Mouse (Mus musculus) heart, embryonic 16.5 days (tissue): Measurements from ENCODE around the gene Cyp17a1. TPM values are rescaled to one million over a fixed set of nuclear protein-coding genes. Genes with fewer than 3 reads are reported as not detected.

Experiments used
- ATAC-seq: fragments of 200-750 bp; cut with Nextera tagmentation; replicated peaks from 2 replicates; pipeline ENCODE4 v1.8.0; 2017; ENCODE audit warnings: moderate number of reproducible peaks; ENCODE audit not compliant: insufficient read depth, low FRiP score; ENCODE audit errors: extremely low read depth
- H3K27ac ChIP-seq: fragments of 300-500 bp; sonication (generic); 2 replicates; pipeline ENCODE4 v1.5.1; 2014; ENCODE audit warnings: mild to moderate bottlenecking, low read length, control low read depth, moderate library complexity
- H3K27me3 ChIP-seq: fragments of 300-500 bp; sonication (generic); 2 replicates; pipeline ENCODE4 v1.6.1; 2014; ENCODE audit warnings: low read length, mixed read lengths; ENCODE audit not compliant: control insufficient read depth, insufficient read depth
- H3K36me3 ChIP-seq: fragments of 300-500 bp; sonication (generic); 2 replicates; pipeline ENCODE4 v1.6.1; 2014; ENCODE audit not compliant: control insufficient read depth, insufficient read depth
- H3K4me1 ChIP-seq: fragments of 300-500 bp; sonication (generic); 2 replicates; pipeline ENCODE4 v1.6.1; 2014; ENCODE audit warnings: low read length, mixed read lengths; ENCODE audit not compliant: control insufficient read depth, insufficient read depth
- H3K4me2 ChIP-seq: fragments of 300-500 bp; sonication (generic); 2 replicates; pipeline ENCODE4 v1.6.1; 2014; ENCODE audit warnings: low read depth, mild to moderate bottlenecking, control low read depth, low read length
- H3K4me3 ChIP-seq: fragments of 300-500 bp; sonication (generic); 2 replicates; pipeline ENCODE4 v1.5.1; 2014; ENCODE audit warnings: mild to moderate bottlenecking, control low read depth, low read length
- H3K9ac ChIP-seq: fragments of 300-500 bp; sonication (generic); 2 replicates; pipeline ENCODE4 v1.6.1; 2014; ENCODE audit warnings: low read length, control low read depth
- H3K9me3 ChIP-seq: fragments of 300-500 bp; sonication (generic); replicated peaks from 2 replicates; pipeline ENCODE4 v1.6.1; 2016; ENCODE audit warnings: low read length; ENCODE audit not compliant: control insufficient read depth
- WGBS: fragments of 180-500 bp; shearing (Covaris S2); extraction: QIAGEN DNeasy Blood & Tissue Kit; methylation state at CpG from one replicate; pipeline ENCODE4 v1.1.7; 2014; 5-methylcytosine and 5-hydroxymethylcytosine counted together
- polyA plus RNA-seq: library from polyadenylated mRNA; unstranded; fragments of >200 nt; fragmentation: Nextera tagmentation; extraction: Ambion mirVana; gene quantifications from 2 replicates; pipeline ENCODE4 v1.2.1, GENCODE M21; 2015

Cyp17a1 gene
- polyA plus RNA-seq, 1 experiment from 2014 or later, result 1.7 TPM

DNA sequence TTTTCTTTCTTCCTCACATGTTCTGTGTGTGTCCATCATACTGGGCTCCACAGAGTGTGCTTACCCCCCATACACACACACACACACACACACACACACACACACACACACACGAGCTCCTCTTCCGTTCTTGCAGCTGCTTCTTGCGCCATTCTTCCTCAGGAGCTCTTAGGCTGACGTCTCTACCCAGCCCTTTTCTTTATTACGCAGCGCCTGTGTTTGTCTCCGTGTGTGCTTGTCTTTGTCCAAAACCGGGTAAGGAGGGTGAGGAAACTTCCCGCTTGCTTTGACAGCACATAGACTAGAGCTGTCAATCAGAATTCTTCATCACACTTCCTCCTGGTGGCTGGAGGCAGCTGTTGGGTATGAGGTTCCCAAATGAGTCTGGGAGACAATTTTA is 54.6 kb downstream of the Cyp17a1 start:
- H3K4me3 ChIP-seq, result no peak overlapping the region
- no peak overlapping the region for H3K9ac ChIP-seq
- no peak for ATAC-seq
- 63% methylated on average over 9 of the region's 9 CpGs for WGBS
- peaks cover 74% of the 10 kb centered on the region for H3K4me1 ChIP-seq
- H3K36me3 ChIP-seq, result no peaks in the 10 kb centered on the region; the same call in 1 of the 2 replicates
- H3K4me2 ChIP-seq, result no peak overlapping the region
- no peaks in the 10 kb centered on the region for H3K9me3 ChIP-seq
- H3K27ac ChIP-seq, result peak overlapping the region; percentile 81
- no peaks in the 10 kb centered on the region for H3K27me3 ChIP-seq

DNA sequence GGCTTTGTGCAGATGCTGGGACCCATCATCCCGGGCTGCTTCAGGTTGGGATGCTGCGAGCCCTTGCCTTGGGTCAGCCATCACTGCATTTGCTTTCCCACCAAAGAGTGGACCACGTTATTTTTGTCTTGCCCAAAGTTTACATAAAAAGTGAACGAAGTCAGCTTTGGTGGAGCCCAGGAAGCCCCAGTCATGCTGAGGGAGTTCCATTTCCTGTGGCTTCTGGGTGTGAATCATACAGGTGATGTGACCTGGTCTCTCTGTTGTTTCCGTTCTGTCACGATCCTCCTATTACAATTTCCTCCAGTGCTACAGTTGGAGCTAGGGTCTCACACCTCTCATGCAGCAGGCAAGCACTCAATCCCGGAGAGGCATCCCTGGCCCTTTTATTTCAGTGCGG is 55.6 kb downstream of the Cyp17a1 start:
- no peaks in the 10 kb centered on the region for H3K27me3 ChIP-seq
- ATAC-seq, result no peak
- no peak overlapping the region for H3K4me3 ChIP-seq
- peaks cover 68% of the 10 kb centered on the region for H3K4me1 ChIP-seq
- H3K9ac ChIP-seq, result no peak overlapping the region
- H3K27ac ChIP-seq, result no peak overlapping the region
- no peaks in the 10 kb centered on the region; the same call in 1 of the 2 replicates for H3K36me3 ChIP-seq
- 72% methylated on average over 8 of the region's 8 CpGs for WGBS
- H3K9me3 ChIP-seq, result no peaks in the 10 kb centered on the region
- no peak overlapping the region for H3K4me2 ChIP-seq

Other genes starting within 250 kb of the Cyp17a1 start
- gene Trim8, start 171.5 kb downstream of the Cyp17a1 start, polyA plus RNA-seq, result 17.0 and 19.4 TPM in 2 replicates
- 95.6 and 101 TPM in 2 replicates for gene Arl3, start 100.0 kb downstream of the Cyp17a1 start, polyA plus RNA-seq
- gene Sfxn2, start 99.8 kb downstream of the Cyp17a1 start, polyA plus RNA-seq, result 10.0 and 11.4 TPM in 2 replicates
- 60.5 and 63.3 TPM in 2 replicates for gene Wbp1l, start 74.1 kb downstream of the Cyp17a1 start, polyA plus RNA-seq
- 13.7 and 14.9 TPM in 2 replicates for gene Borcs7, start 16.7 kb upstream of the Cyp17a1 start, polyA plus RNA-seq
- gene As3mt, start 34.3 kb upstream of the Cyp17a1 start, polyA plus RNA-seq, result 46.7 and 52.1 TPM in 2 replicates
- gene Cnnm2, start 88.4 kb upstream of the Cyp17a1 start, polyA plus RNA-seq, result 1.9 and 2.7 TPM in 2 replicates